Mouse (Mus musculus) erythroblast, embryonic 14.5 days (primary cell): ENCODE results near the gene Safb2.

ENCODE experiments used
- GATA1 ChIP-seq: IDR thresholded peaks from 2 replicates; pipeline ENCODE4 v1.6.1; 2012; ENCODE audit warnings: low read length, inconsistent platforms, mixed read lengths
- TAL1 ChIP-seq: IDR thresholded peaks from 3 replicates; pipeline ENCODE4 v1.6.1; 2012; ENCODE audit warnings: low read length, inconsistent platforms, mixed read lengths

GRCm38 (mm10) chr17:56550784-56551475 is 33.5 kb downstream of the Safb2 start:
- TF ChIP-seq GATA1 (no peak), TAL1 (no peak)
